Mouse (Mus musculus) kidney, postnatal 0 days (tissue): ENCODE measurements around the gene C1qc. TPM values are rescaled to one million over a fixed set of nuclear protein-coding genes. Genes with fewer than 3 reads are reported as not detected.
A peak's percentile ranks its signal among the peaks of the same experiment; 100 is the strongest.

Experiments used
- ATAC-seq: fragments of 200-750 bp; cut with Nextera tagmentation; replicated peaks from 2 replicates; pipeline ENCODE4 v1.8.0; 2017; ENCODE audit warnings: low read depth, moderate number of reproducible peaks, moderate TSS enrichment, moderate library complexity; ENCODE audit not compliant: low FRiP score
- DNase-seq: peaks from one replicate; pipeline ENCODE4 v3.0.0-alpha.2; 2016; ENCODE audit warnings: low spot score
- H3K27ac ChIP-seq: fragments of 300-500 bp; sonication (generic); 2 replicates; pipeline ENCODE4 v1.5.1; 2014; ENCODE audit warnings: mild to moderate bottlenecking
- H3K27me3 ChIP-seq: fragments of 300-500 bp; sonication (generic); 2 replicates; pipeline ENCODE4 v1.6.1; 2014; ENCODE audit warnings: low read length, mixed read lengths; ENCODE audit not compliant: insufficient read depth
- H3K36me3 ChIP-seq: fragments of 300-500 bp; sonication (generic); 2 replicates; pipeline ENCODE4 v1.6.1; 2014; ENCODE audit warnings: low read length, mixed read lengths; ENCODE audit not compliant: insufficient read depth
- H3K4me1 ChIP-seq: fragments of 300-500 bp; sonication (generic); replicated peaks from 2 replicates; pipeline ENCODE4 v1.6.1; 2014; ENCODE audit warnings: antibody characterized with exemption, low read length, mixed read lengths; ENCODE audit not compliant: insufficient read depth
- H3K4me2 ChIP-seq: fragments of 300-500 bp; sonication (generic); 2 replicates; pipeline ENCODE4 v1.6.1; 2014; ENCODE audit warnings: mild to moderate bottlenecking, low read length, moderate library complexity, mixed read lengths
- H3K4me3 ChIP-seq: fragments of 300-500 bp; sonication (generic); replicated peaks from 2 replicates; pipeline ENCODE4 v1.5.1; 2014; ENCODE audit warnings: low read depth, low read length
- H3K9ac ChIP-seq: fragments of 300-500 bp; sonication (generic); 2 replicates; pipeline ENCODE4 v1.6.1; 2014; ENCODE audit warnings: low read depth, low read length
- H3K9me3 ChIP-seq: fragments of 300-500 bp; sonication (generic); replicated peaks from 2 replicates; pipeline ENCODE4 v1.6.1; 2016; ENCODE audit warnings: low read length, inconsistent platforms, mixed read lengths
- CTCF ChIP-seq: IDR thresholded peaks from 2 replicates; pipeline ENCODE4 v1.5.1; 2016; ENCODE audit warnings: antibody characterized with exemption, low read depth, mild to moderate bottlenecking, moderate library complexity
- WGBS: fragments of 180-500 bp; shearing (Covaris S2); extraction: QIAGEN DNeasy Blood & Tissue Kit; methylation state at CpG from one replicate; pipeline ENCODE4 v1.1.7; 2014; 5-methylcytosine and 5-hydroxymethylcytosine counted together
- polyA plus RNA-seq: library from polyadenylated mRNA; unstranded; fragments of >200 nt; fragmentation: Nextera tagmentation; extraction: Ambion mirVana; gene quantifications from 2 replicates; pipeline ENCODE4 v1.2.1, GENCODE M21; 2015

The C1qc gene
- polyA plus RNA-seq, 1 experiment from 2014 or later = 34.6 TPM

- no peak for DNase-seq
- no peak overlapping the region for H3K27ac ChIP-seq
- no peaks in the 10 kb centered on the region for H3K36me3 ChIP-seq
- H3K9ac ChIP-seq = no peak overlapping the region
- H3K4me3 ChIP-seq = no peak overlapping the region
- H3K27me3 ChIP-seq = no peaks in the 10 kb centered on the region
- no peaks in the 10 kb centered on the region for H3K4me1 ChIP-seq
- H3K4me2 ChIP-seq = no peak overlapping the region
- WGBS = 52% methylated on average over 12 of the region's 12 CpGs
- no peak for ATAC-seq
- TF ChIP-seq CTCF = no peak
- no peaks in the 10 kb centered on the region for H3K9me3 ChIP-seq
These were observed 39.9 kb downstream of the C1qc start for GRCm38 (mm10) chr4:136852989-136853388.

GRCm38 (mm10) chr4:136852119-136852518 is 40.7 kb downstream of the C1qc start:
- no peaks in the 10 kb centered on the region for H3K36me3 ChIP-seq
- H3K4me3 ChIP-seq = no peak overlapping the region
- TF ChIP-seq CTCF = no peak
- ATAC-seq = no peak
- no peaks in the 10 kb centered on the region for H3K9me3 ChIP-seq
- H3K9ac ChIP-seq = no peak overlapping the region
- WGBS = 53% methylated on average over 5 of the region's 5 CpGs
- H3K4me1 ChIP-seq = no peaks in the 10 kb centered on the region
- H3K27me3 ChIP-seq = no peaks in the 10 kb centered on the region
- H3K27ac ChIP-seq = no peak overlapping the region
- DNase-seq = no peak
- H3K4me2 ChIP-seq = no peak overlapping the region

- no peak overlapping the region for H3K27ac ChIP-seq
- H3K9ac ChIP-seq = no peak overlapping the region
- ATAC-seq = no peak
- H3K4me3 ChIP-seq = no peak overlapping the region
- WGBS = 54% methylated on average over 4 of the region's 4 CpGs
- DNase-seq = no peak
- H3K9me3 ChIP-seq = no peaks in the 10 kb centered on the region
- TF ChIP-seq CTCF = no peak
- H3K27me3 ChIP-seq = no peaks in the 10 kb centered on the region
- no peaks in the 10 kb centered on the region for H3K36me3 ChIP-seq
- H3K4me1 ChIP-seq = no peaks in the 10 kb centered on the region
- H3K4me2 ChIP-seq = no peak overlapping the region
These were observed 44.3 kb downstream of the C1qc start for GRCm38 (mm10) chr4:136848565-136848964.

- H3K4me2 ChIP-seq = no peak overlapping the region
- DNase-seq (no peak), ATAC-seq (no peak)
- H3K4me3 ChIP-seq = no peak overlapping the region
- H3K27ac ChIP-seq = no peak overlapping the region
- no peak for TF ChIP-seq CTCF
- no peak overlapping the region for H3K9ac ChIP-seq
- no peaks in the 10 kb centered on the region for H3K27me3 ChIP-seq
- WGBS = 77% methylated on average over 6 of the region's 6 CpGs
- H3K9me3 ChIP-seq = no peaks in the 10 kb centered on the region
- no peaks in the 10 kb centered on the region for H3K36me3 ChIP-seq
- no peaks in the 10 kb centered on the region for H3K4me1 ChIP-seq
These were observed 45.7 kb downstream of the C1qc start for GRCm38 (mm10) chr4:136847166-136847565.

GRCm38 (mm10) chr4:136842802-136843201 is 50.1 kb downstream of the C1qc start:
- no peak overlapping the region for H3K9ac ChIP-seq
- 59% methylated on average over 10 of the region's 10 CpGs for WGBS

GRCm38 (mm10) chr4:136842033-136842432 is 50.8 kb downstream of the C1qc start:
- DNase-seq (no peak), ATAC-seq (no peak)
- no peak overlapping the region for H3K27ac ChIP-seq
- 0 out of 2 replicates have a peak, but pooled peaks cover 5% of the 10 kb centered on the region for H3K27me3 ChIP-seq
- H3K9ac ChIP-seq = no peak overlapping the region
- TF ChIP-seq CTCF = no peak
- no peak overlapping the region for H3K4me3 ChIP-seq
- no peaks in the 10 kb centered on the region for H3K36me3 ChIP-seq
- H3K4me2 ChIP-seq = no peak overlapping the region
- 52% methylated on average over 4 of the region's 4 CpGs for WGBS
- H3K9me3 ChIP-seq = no peaks in the 10 kb centered on the region
- H3K4me1 ChIP-seq = no peaks in the 10 kb centered on the region

More at GRCm38 (mm10) chr4:136842802-136843201, 50.1 kb downstream of the C1qc start:
- no peaks in the 10 kb centered on the region for H3K36me3 ChIP-seq
- TF ChIP-seq CTCF = no peak
- 0 out of 2 replicates have a peak, but pooled peaks cover 5% of the 10 kb centered on the region for H3K27me3 ChIP-seq
- no peak overlapping the region for H3K27ac ChIP-seq
- no peaks in the 10 kb centered on the region for H3K9me3 ChIP-seq
- no peak overlapping the region for H3K4me3 ChIP-seq
- DNase-seq = no peak
- H3K4me2 ChIP-seq = no peak overlapping the region
- ATAC-seq = no peak
- H3K4me1 ChIP-seq = no peaks in the 10 kb centered on the region

- H3K27ac ChIP-seq = no peak overlapping the region
These were observed 51.8 kb downstream of the C1qc start for GRCm38 (mm10) chr4:136841056-136841455.

More at GRCm38 (mm10) chr4:136841056-136841455, 51.8 kb downstream of the C1qc start:
- DNase-seq (peak; percentile 91), ATAC-seq (no peak)
- H3K4me1 ChIP-seq = 0 out of 2 replicates have a peak, but pooled peaks cover 4% of the 10 kb centered on the region
- peak; percentile 95 for TF ChIP-seq CTCF
- WGBS = 11% methylated on average over 5 of the region's 5 CpGs
- no peak overlapping the region for H3K9ac ChIP-seq
- no peak overlapping the region for H3K4me3 ChIP-seq
- 0 out of 2 replicates have a peak, but pooled peaks cover 5% of the 10 kb centered on the region for H3K27me3 ChIP-seq
- H3K36me3 ChIP-seq = no peaks in the 10 kb centered on the region
- H3K9me3 ChIP-seq = no peaks in the 10 kb centered on the region
- no peak overlapping the region for H3K4me2 ChIP-seq

Other genes with a start within 250 kb of the C1qc start
- gene Ephb2, start 57.1 kb downstream of the C1qc start, polyA plus RNA-seq = 4.5 and 4.6 TPM in 2 replicates
- 54.4 and 69.0 TPM in 2 replicates for gene C1qb, start 6.9 kb downstream of the C1qc start, polyA plus RNA-seq
- gene C1qa, start 5.7 kb upstream of the C1qc start, polyA plus RNA-seq = 30.2 and 35.8 TPM in 2 replicates
- 0.24 and 0.63 TPM in 2 replicates for gene Epha8, start 63.8 kb upstream of the C1qc start, polyA plus RNA-seq
- 1.8 and 2.0 TPM in 2 replicates for gene Zbtb40, start 155.7 kb upstream of the C1qc start, polyA plus RNA-seq